Mouse (Mus musculus) MEL (cell line): ENCODE results near the gene Tenm3. TPM values are rescaled to one million over a fixed set of nuclear protein-coding genes. Genes with fewer than 3 reads are reported as not detected.

Source experiments
- DNase-seq: peaks from one replicate; pipeline ENCODE4 v3.0.0; 2011; ENCODE audit warnings: low read depth, low spot score
- H3K27ac ChIP-seq: 2 replicates; pipeline ENCODE4 v1.5.1; 2012; ENCODE audit warnings: low read depth, mild to moderate bottlenecking, control low read depth, low read length, moderate library complexity; ENCODE audit not compliant: control insufficient read depth
- H3K27me3 ChIP-seq, 2 experiments: fragments of 150-350 bp in 1 of 2; sonication (generic) in 1 of 2; 2 replicates each; pipeline ENCODE4 v1.6.1; 2012; ENCODE audit warnings: low read length in 2 of 2, mild to moderate bottlenecking in 2 of 2, improper control_type of control experiment in 1 of 2, moderate library complexity in 1 of 2; ENCODE audit not compliant: insufficient read depth in 2 of 2, control insufficient read depth in 1 of 2
- H3K36me3 ChIP-seq, 2 experiments: 2 replicates each; pipeline ENCODE4 v1.6.1; 2012 to 2014; ENCODE audit warnings: low read length in 2 of 2, improper control_type of control experiment in 1 of 2, inconsistent platforms in 1 of 2, mild to moderate bottlenecking in 1 of 2; ENCODE audit not compliant: insufficient read depth in 2 of 2, control insufficient read depth in 1 of 2
- H3K4me1 ChIP-seq, 2 experiments: fragments of 150-350 bp in 1 of 2; sonication (generic) in 1 of 2; 2 replicates each; pipeline ENCODE4 v1.6.1; 2012; ENCODE audit warnings: low read length in 2 of 2, improper control_type of control experiment in 1 of 2, mild to moderate bottlenecking in 1 of 2; ENCODE audit not compliant: insufficient read depth in 2 of 2, control insufficient read depth in 1 of 2
- H3K4me3 ChIP-seq, 2 experiments: fragments of 150-350 bp in 1 of 2; sonication (generic) in 1 of 2; 2 replicates each; pipeline ENCODE4 v1.5.1; 2012; ENCODE audit warnings: low read depth in 2 of 2, low read length in 2 of 2, mild to moderate bottlenecking in 2 of 2, moderate library complexity in 2 of 2, control low read depth in 1 of 2, improper control_type of control experiment in 1 of 2; ENCODE audit not compliant: control insufficient read depth in 1 of 2, insufficient read depth in 1 of 2
- H3K79me2 ChIP-seq: 2 replicates; pipeline ENCODE4 v1.6.1; 2012; ENCODE audit warnings: mild to moderate bottlenecking, low read length, moderate library complexity; ENCODE audit not compliant: control insufficient read depth, poor library complexity, insufficient read depth
- H3K9ac ChIP-seq: 2 replicates; pipeline ENCODE4 v1.6.1; 2012; ENCODE audit warnings: low read depth, mild to moderate bottlenecking, control low read depth, low read length, moderate library complexity; ENCODE audit not compliant: control insufficient read depth, poor library complexity, severe bottlenecking
- H3K9me3 ChIP-seq: fragments of 150-350 bp; sonication (generic); replicated peaks from 2 replicates; pipeline ENCODE4 v1.6.1; 2012; ENCODE audit warnings: mild to moderate bottlenecking, low read length, improper control_type of control experiment, moderate library complexity; ENCODE audit not compliant: insufficient read depth
- BHLHE40 ChIP-seq: IDR thresholded peaks from 2 replicates; pipeline ENCODE4 v1.6.1; 2012; ENCODE audit warnings: low read depth, mild to moderate bottlenecking, inconsistent platforms, low read length, improper control_type of control experiment, borderline replicate concordance
- CHD1 ChIP-seq: IDR thresholded peaks from 2 replicates; pipeline ENCODE4 v1.6.1; 2012; ENCODE audit warnings: low read depth, mild to moderate bottlenecking, inconsistent platforms, low read length, improper control_type of control experiment
- ELF1 ChIP-seq: IDR thresholded peaks from 2 replicates; pipeline ENCODE4 v1.6.1; 2014; ENCODE audit warnings: low read depth, mild to moderate bottlenecking, inconsistent platforms, low read length, improper control_type of control experiment, moderate library complexity
- EP300 ChIP-seq, 2 experiments: IDR thresholded peaks; 2 replicates each; pipeline ENCODE4 v1.6.1; 2011; ENCODE audit warnings: improper control_type of control experiment in 2 of 2, low read length in 2 of 2, low read depth in 1 of 2, mild to moderate bottlenecking in 1 of 2
- ETS1 ChIP-seq: IDR thresholded peaks from 2 replicates; pipeline ENCODE4 v1.6.1; 2012; ENCODE audit warnings: low read depth, mild to moderate bottlenecking, inconsistent platforms, low read length, improper control_type of control experiment, moderate library complexity
- HCFC1 ChIP-seq: IDR thresholded peaks from 2 replicates; pipeline ENCODE4 v1.6.1; 2012; ENCODE audit warnings: low read depth, mild to moderate bottlenecking, inconsistent platforms, low read length, improper control_type of control experiment, moderate library complexity
- KAT2A ChIP-seq: conservative IDR thresholded peaks from 2 replicates; pipeline ENCODE4 v1.6.1; 2012; ENCODE audit warnings: low read depth, low read length, improper control_type of control experiment, inconsistent platforms
- MAFK ChIP-seq: IDR thresholded peaks from 2 replicates; pipeline ENCODE4 v1.6.1; 2011; ENCODE audit warnings: low read depth, mild to moderate bottlenecking, low read length, improper control_type of control experiment, borderline replicate concordance
- MAX ChIP-seq: IDR thresholded peaks from 2 replicates; pipeline ENCODE4 v1.6.1; 2011; ENCODE audit warnings: low read length, improper control_type of control experiment
- MXI1 ChIP-seq: IDR thresholded peaks from 2 replicates; pipeline ENCODE4 v1.6.1; 2011; ENCODE audit warnings: mild to moderate bottlenecking, low read depth, low read length, improper control_type of control experiment
- NELFE ChIP-seq: IDR thresholded peaks from 2 replicates; pipeline ENCODE4 v1.6.1; 2011; ENCODE audit warnings: low read depth, low read length, improper control_type of control experiment
- NRF1 ChIP-seq: IDR thresholded peaks from 2 replicates; pipeline ENCODE4 v1.6.1; 2014; ENCODE audit warnings: low read depth, mild to moderate bottlenecking, inconsistent platforms, low read length, improper control_type of control experiment, moderate library complexity; ENCODE audit not compliant: poor library complexity, insufficient read depth, severe bottlenecking
- POLR2A ChIP-seq, 2 experiments: IDR thresholded peaks; 2 replicates each; pipeline ENCODE4 v1.6.1; 2011 to 2012; ENCODE audit warnings: low read length in 2 of 2, mild to moderate bottlenecking in 2 of 2, control low read depth in 1 of 2, improper control_type of control experiment in 1 of 2, low read depth in 1 of 2, moderate library complexity in 1 of 2; ENCODE audit not compliant: control insufficient read depth in 1 of 2, insufficient read depth in 1 of 2, poor library complexity in 1 of 2
- POLR2AphosphoS5 ChIP-seq: IDR thresholded peaks from 2 replicates; pipeline ENCODE4 v1.6.1; 2012; ENCODE audit warnings: low read depth, borderline replicate concordance, mild to moderate bottlenecking, inconsistent platforms, low read length, moderate library complexity, mixed read lengths
- RAD21 ChIP-seq: IDR thresholded peaks from 2 replicates; pipeline ENCODE4 v1.6.1; 2011; ENCODE audit warnings: mild to moderate bottlenecking, low read depth, low read length, improper control_type of control experiment
- RCOR1 ChIP-seq: IDR thresholded peaks from 2 replicates; pipeline ENCODE4 v1.6.1; 2012; ENCODE audit warnings: low read depth, mild to moderate bottlenecking, inconsistent platforms, low read length, improper control_type of control experiment
- USF2 ChIP-seq, 2 experiments: IDR thresholded peaks; 2 replicates each; pipeline ENCODE4 v1.6.1; 2011 to 2012; ENCODE audit warnings: improper control_type of control experiment in 2 of 2, low read length in 2 of 2, borderline replicate concordance in 1 of 2, inconsistent platforms in 1 of 2, low read depth in 1 of 2, mild to moderate bottlenecking in 1 of 2; ENCODE audit not compliant: insufficient read depth in 1 of 2
- ZMIZ1 ChIP-seq: IDR thresholded peaks from 2 replicates; pipeline ENCODE4 v1.6.1; 2012; ENCODE audit warnings: low read depth, mild to moderate bottlenecking, inconsistent platforms, low read length, improper control_type of control experiment, moderate library complexity
- ZNF384 ChIP-seq: IDR thresholded peaks from 2 replicates; pipeline ENCODE4 v1.6.1; 2012; ENCODE audit warnings: low read depth, mild to moderate bottlenecking, inconsistent platforms, low read length, improper control_type of control experiment
- polyA plus RNA-seq, 2 experiments: library from polyadenylated mRNA; stranded (reverse) in 1 of 2; unstranded in 1 of 2; fragments of >175 nt in 1 of 2; fragments of >200 nt in 1 of 2; gene quantifications; 2 replicates each; pipeline versions ENCODE4 v1.2.1 to v1.2.4; 2012; ENCODE audit warnings: low replicate concordance in 2 of 2, low read depth in 1 of 2; ENCODE audit not compliant: insufficient read length in 2 of 2, insufficient read depth in 1 of 2, missing spikeins in 1 of 2
- total RNA-seq: library from RNA; depleted of rRNA; stranded (reverse); fragments of 300-350 nt; gene quantifications from 2 replicates; pipeline ENCODE4 v1.2.3, GENCODE M21; 2012

Tenm3 gene
- total and polyA plus RNA-seq, 3 experiments = not detected

- Histone ChIP-seq H3K27me3 (no peaks in the 10 kb centered on the region), H3K27ac (no peak overlapping the region), H3K36me3 (no peaks in the 10 kb centered on the region), H3K79me2 (no peaks in the 10 kb centered on the region), H3K9ac (no peak overlapping the region), H3K4me3 (no peak overlapping the region)
- DNase-seq = no peak
- TF ChIP-seq POLR2AphosphoS5 (no peak), NELFE (no peak), ETS1 (no peak), ELF1 (no peak), ZNF384 (no peak), MAFK (no peak)
- TF ChIP-seq, all 39 proteins: peak for 0
- Histone ChIP-seq H3K4me1 (no peaks in the 10 kb centered on the region), H3K9me3 (no peaks in the 10 kb centered on the region)
These were observed 501.3 kb downstream of the Tenm3 start for GRCm38 (mm10) chr8:48342321-48343066.

- Histone ChIP-seq H3K79me2 (no peaks in the 10 kb centered on the region), H3K27ac (no peak overlapping the region), H3K36me3 (no peaks in the 10 kb centered on the region), H3K4me1 (no peaks in the 10 kb centered on the region), H3K4me3 (no peak overlapping the region), H3K9me3 (no peaks in the 10 kb centered on the region), H3K9ac (no peak overlapping the region)
- DNase-seq = no peak
- TF ChIP-seq NRF1 (no peak), CHD1 (no peak), HCFC1 (no peak), USF2 (IDR thresholded peaks at IDR 0.05; ENCODE audit: borderline replicate concordance in 1 of 2, insufficient read depth in 1 of 2, low read depth in 1 of 2, low read length in 2 of 2) (no peak), MXI1 (no peak), RAD21 (no peak), EP300 (IDR thresholded peaks at IDR 0.05; ENCODE audit: low read depth in 1 of 2, low read length in 2 of 2) (no peak)
- TF ChIP-seq, all 39 proteins: peak for 0
- H3K27me3 ChIP-seq = no peaks in the 10 kb centered on the region
These were observed 502.1 kb downstream of the Tenm3 start for GRCm38 (mm10) chr8:48341692-48342091.

GRCm38 (mm10) chr8:48341276-48341675, 502.5 kb downstream of the Tenm3 start:
- no peak overlapping the region for H3K4me3 ChIP-seq
- no peaks in the 10 kb centered on the region for H3K79me2 ChIP-seq
- H3K9ac ChIP-seq = no peak overlapping the region
- H3K27me3 ChIP-seq = no peaks in the 10 kb centered on the region
- no peaks in the 10 kb centered on the region for H3K4me1 ChIP-seq
- no peak for DNase-seq
- no peaks in the 10 kb centered on the region for H3K36me3 ChIP-seq
- H3K9me3 ChIP-seq = no peaks in the 10 kb centered on the region
- no peak overlapping the region for H3K27ac ChIP-seq
- TF ChIP-seq CHD1 = no peak
- TF ChIP-seq ZMIZ1 = no peak
- no peak for TF ChIP-seq BHLHE40
- TF ChIP-seq KAT2A = no peak
- no peak for TF ChIP-seq NELFE
- no peak for TF ChIP-seq HCFC1
- no peak for TF ChIP-seq MAX
- TF ChIP-seq RCOR1 = no peak
- TF ChIP-seq POLR2A (IDR thresholded peaks at IDR 0.05; ENCODE audit: control insufficient read depth in 1 of 2, insufficient read depth in 1 of 2, low read depth in 1 of 2, low read length in 2 of 2, poor library complexity in 1 of 2) = no peak
